Mouse (Mus musculus): Measurements from ENCODE around the gene Rpl13a. TPM values are rescaled to one million over a fixed set of nuclear protein-coding genes. Genes with fewer than 3 reads are reported as not detected.

Gene Rpl13a
- polyA plus RNA-seq, 1 experiment: 859 TPM

DNA sequence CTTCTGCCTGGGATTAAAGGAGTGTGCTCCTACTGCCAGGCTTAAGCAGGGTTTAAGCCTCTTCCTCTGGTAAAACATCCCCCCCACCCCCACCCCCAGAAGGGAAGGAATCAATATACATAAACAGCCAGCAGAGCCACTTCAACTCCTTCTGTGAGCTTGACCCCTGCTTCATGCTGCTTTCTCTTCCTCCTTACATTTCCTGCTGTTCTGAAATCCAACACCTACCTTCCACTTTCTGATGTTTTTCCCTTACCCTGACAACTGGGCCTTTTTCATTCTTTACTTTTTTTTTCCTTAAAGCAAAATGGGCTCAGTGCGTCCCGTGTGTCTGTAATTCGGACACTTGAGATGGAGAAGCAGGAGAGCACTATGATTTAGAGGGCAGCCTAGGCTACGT lies 21.8 kb upstream of the Rpl13a start:
- Histone ChIP-seq H3K27ac (ENCODE audit: control insufficient read depth, insufficient read depth, low read depth, low read length) (no peak overlapping the region; the same call in 1 of the 2 replicates), H3K4me3 (ENCODE audit: control insufficient read depth, low read depth, low read length) (no peak overlapping the region), H3K4me1 (ENCODE audit: control insufficient read depth, insufficient read depth, low read length) (peaks cover 2% of the 10 kb centered on the region; the same call in 1 of the 2 replicates), H3K36me3 (ENCODE audit: control insufficient read depth, insufficient read depth, low read length) (no peaks in the 10 kb centered on the region), H3K27me3 (ENCODE audit: control insufficient read depth, insufficient read depth, low read length) (no peaks in the 10 kb centered on the region)
- TF ChIP-seq POLR2A (IDR thresholded peaks at IDR 0.05; ENCODE audit: control insufficient read depth, low read depth, low read length) (no peak), CTCF (IDR thresholded peaks at IDR 0.05; ENCODE audit: control insufficient read depth, insufficient read depth, insufficient replicate concordance, low read depth, low read length) (no peak)

DNA sequence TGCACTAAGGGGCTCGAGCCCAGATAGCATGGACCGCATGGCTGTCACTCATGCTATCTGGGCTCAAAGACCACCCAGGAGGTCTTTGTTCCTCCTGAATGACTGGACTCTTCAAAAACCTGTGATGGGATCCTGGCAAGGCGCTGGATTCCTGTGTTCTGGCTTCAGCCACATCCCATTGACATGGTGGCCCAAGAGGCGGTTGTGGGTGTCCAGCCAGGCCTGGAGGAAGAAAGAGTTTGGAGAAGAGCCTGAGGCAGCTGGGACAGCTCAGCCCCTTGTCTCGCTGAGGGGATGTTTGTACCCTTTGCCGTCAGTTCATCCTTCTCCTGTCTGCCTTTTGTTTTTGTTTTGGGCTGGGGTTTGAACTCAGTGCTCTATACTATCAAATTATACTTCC lies 21.0 kb upstream of the Rpl13a start:
- TF ChIP-seq CTCF (IDR thresholded peaks at IDR 0.05; ENCODE audit: control insufficient read depth, insufficient read depth, insufficient replicate concordance, low read depth, low read length) (no peak), POLR2A (IDR thresholded peaks at IDR 0.05; ENCODE audit: control insufficient read depth, low read depth, low read length) (no peak)
- no peaks in the 10 kb centered on the region for H3K27me3 ChIP-seq (ENCODE audit: control insufficient read depth, insufficient read depth, low read length)

GRCm38 (mm10) chr7:45148534-45149098 lies 20.1 kb upstream of the Rpl13a start:
- Histone ChIP-seq H3K4me1 (ENCODE audit: control insufficient read depth, insufficient read depth, low read length) (no peaks in the 10 kb centered on the region), H3K36me3 (ENCODE audit: control insufficient read depth, insufficient read depth, low read length) (no peaks in the 10 kb centered on the region), H3K27me3 (ENCODE audit: control insufficient read depth, insufficient read depth, low read length) (no peaks in the 10 kb centered on the region), H3K27ac (ENCODE audit: control insufficient read depth, insufficient read depth, low read depth, low read length) (no peak overlapping the region), H3K4me3 (ENCODE audit: control insufficient read depth, low read depth, low read length) (no peak overlapping the region)
- TF ChIP-seq CTCF (IDR thresholded peaks at IDR 0.05; ENCODE audit: control insufficient read depth, insufficient read depth, insufficient replicate concordance, low read depth, low read length) (no peak), POLR2A (IDR thresholded peaks at IDR 0.05; ENCODE audit: control insufficient read depth, low read depth, low read length) (no peak)

More for the DNA sequence above, 21.0 kb upstream of the Rpl13a start:
- Histone ChIP-seq H3K4me3 (ENCODE audit: control insufficient read depth, low read depth, low read length) (no peak overlapping the region), H3K36me3 (ENCODE audit: control insufficient read depth, insufficient read depth, low read length) (no peaks in the 10 kb centered on the region), H3K27ac (ENCODE audit: control insufficient read depth, insufficient read depth, low read depth, low read length) (no peak overlapping the region), H3K4me1 (ENCODE audit: control insufficient read depth, insufficient read depth, low read length) (no peaks in the 10 kb centered on the region)

DNA sequence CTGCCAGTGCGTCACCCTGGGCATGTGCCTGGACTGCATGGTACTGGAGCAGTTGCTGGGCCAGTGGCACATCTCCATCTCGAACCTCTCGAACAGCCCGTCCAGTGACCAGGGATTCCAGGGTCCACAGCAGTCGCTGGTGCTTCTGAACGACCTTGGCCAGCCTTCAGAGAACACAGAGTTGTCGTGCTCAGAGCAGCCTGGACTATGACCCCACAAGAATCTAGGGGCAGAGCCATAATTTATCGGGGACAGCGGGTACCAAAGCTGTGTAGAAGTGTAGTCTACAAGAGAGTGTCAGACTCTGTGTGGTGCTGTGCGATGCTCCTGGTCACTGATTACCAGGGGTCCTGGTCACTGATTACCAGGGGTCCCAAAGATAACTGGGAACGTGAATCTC lies 19.3 kb upstream of the Rpl13a start:
- Histone ChIP-seq H3K4me1 (ENCODE audit: control insufficient read depth, insufficient read depth, low read length) (no peaks in the 10 kb centered on the region), H3K27ac (ENCODE audit: control insufficient read depth, insufficient read depth, low read depth, low read length) (no peak overlapping the region), H3K27me3 (ENCODE audit: control insufficient read depth, insufficient read depth, low read length) (no peaks in the 10 kb centered on the region), H3K36me3 (ENCODE audit: control insufficient read depth, insufficient read depth, low read length) (no peaks in the 10 kb centered on the region), H3K4me3 (ENCODE audit: control insufficient read depth, low read depth, low read length) (no peak overlapping the region)
- TF ChIP-seq CTCF (IDR thresholded peaks at IDR 0.05; ENCODE audit: control insufficient read depth, insufficient read depth, insufficient replicate concordance, low read depth, low read length): no peak
- no peak for TF ChIP-seq POLR2A (IDR thresholded peaks at IDR 0.05; ENCODE audit: control insufficient read depth, low read depth, low read length)

GRCm38 (mm10) chr7:45147267-45147666 lies 18.7 kb upstream of the Rpl13a start:
- TF ChIP-seq POLR2A (IDR thresholded peaks at IDR 0.05; ENCODE audit: control insufficient read depth, low read depth, low read length): no peak
- no peak for TF ChIP-seq CTCF (IDR thresholded peaks at IDR 0.05; ENCODE audit: control insufficient read depth, insufficient read depth, insufficient replicate concordance, low read depth, low read length)

GRCm38 (mm10) chr7:45145460-45145859 lies 16.9 kb upstream of the Rpl13a start:
- H3K4me3 ChIP-seq (ENCODE audit: control insufficient read depth, low read depth, low read length): no peak overlapping the region
- no peak for TF ChIP-seq POLR2A (IDR thresholded peaks at IDR 0.05; ENCODE audit: control insufficient read depth, low read depth, low read length)
- TF ChIP-seq CTCF (IDR thresholded peaks at IDR 0.05; ENCODE audit: control insufficient read depth, insufficient read depth, insufficient replicate concordance, low read depth, low read length): no peak
- H3K4me1 ChIP-seq (ENCODE audit: control insufficient read depth, insufficient read depth, low read length): no peaks in the 10 kb centered on the region; the same call in 1 of the 2 replicates
- H3K27me3 ChIP-seq (ENCODE audit: control insufficient read depth, insufficient read depth, low read length): no peaks in the 10 kb centered on the region
- no peak overlapping the region for H3K27ac ChIP-seq (ENCODE audit: control insufficient read depth, insufficient read depth, low read depth, low read length)
- H3K36me3 ChIP-seq (ENCODE audit: control insufficient read depth, insufficient read depth, low read length): no peaks in the 10 kb centered on the region

More at GRCm38 (mm10) chr7:45147267-45147666, 18.7 kb upstream of the Rpl13a start:
- Histone ChIP-seq H3K27me3 (ENCODE audit: control insufficient read depth, insufficient read depth, low read length) (no peaks in the 10 kb centered on the region), H3K4me3 (ENCODE audit: control insufficient read depth, low read depth, low read length) (no peak overlapping the region), H3K4me1 (ENCODE audit: control insufficient read depth, insufficient read depth, low read length) (no peaks in the 10 kb centered on the region), H3K36me3 (ENCODE audit: control insufficient read depth, insufficient read depth, low read length) (no peaks in the 10 kb centered on the region), H3K27ac (ENCODE audit: control insufficient read depth, insufficient read depth, low read depth, low read length) (no peak overlapping the region)

- TF ChIP-seq CTCF (IDR thresholded peaks at IDR 0.05; ENCODE audit: control insufficient read depth, insufficient read depth, insufficient replicate concordance, low read depth, low read length) (no peak), POLR2A (IDR thresholded peaks at IDR 0.05; ENCODE audit: control insufficient read depth, low read depth, low read length) (no peak)
- H3K36me3 ChIP-seq (ENCODE audit: control insufficient read depth, insufficient read depth, low read length): no peaks in the 10 kb centered on the region
- no peaks in the 10 kb centered on the region; the same call in none of the 2 replicates for H3K4me1 ChIP-seq (ENCODE audit: control insufficient read depth, insufficient read depth, low read length)
- no peak overlapping the region for H3K4me3 ChIP-seq (ENCODE audit: control insufficient read depth, low read depth, low read length)
- no peak overlapping the region for H3K27ac ChIP-seq (ENCODE audit: control insufficient read depth, insufficient read depth, low read depth, low read length)
- H3K27me3 ChIP-seq (ENCODE audit: control insufficient read depth, insufficient read depth, low read length): no peaks in the 10 kb centered on the region
These were observed 16.0 kb upstream of the Rpl13a start for GRCm38 (mm10) chr7:45144368-45145174.

Data from testis, adult 2 months (tissue).